Mouse (Mus musculus) left cerebral cortex, postnatal 14 days (tissue): ENCODE results near the gene Cep164. TPM values are rescaled to one million over a fixed set of nuclear protein-coding genes. Genes with fewer than 3 reads are reported as not detected.

Source experiments
- DNase-seq, 2 experiments: peaks; one replicate each; pipeline ENCODE4 v3.0.0; 2021 to 2022; ENCODE audit warnings: low spot score in 2 of 2, mixed read lengths in 1 of 2
- intact Hi-C: fragments of 180-260 bp; cut with DNase I; formaldehyde crosslinking; loops from one replicate; pipeline ENCODE4 v1.15.1; 2025
- total RNA-seq, 2 experiments: library from RNA; stranded (reverse); gene quantifications; 2 replicates each; pipeline ENCODE4 v1.2.3; 2021

The Cep164 gene
- total RNA-seq, 2 experiments from 2014 or later = 15.0 to 15.4 TPM

DNA sequence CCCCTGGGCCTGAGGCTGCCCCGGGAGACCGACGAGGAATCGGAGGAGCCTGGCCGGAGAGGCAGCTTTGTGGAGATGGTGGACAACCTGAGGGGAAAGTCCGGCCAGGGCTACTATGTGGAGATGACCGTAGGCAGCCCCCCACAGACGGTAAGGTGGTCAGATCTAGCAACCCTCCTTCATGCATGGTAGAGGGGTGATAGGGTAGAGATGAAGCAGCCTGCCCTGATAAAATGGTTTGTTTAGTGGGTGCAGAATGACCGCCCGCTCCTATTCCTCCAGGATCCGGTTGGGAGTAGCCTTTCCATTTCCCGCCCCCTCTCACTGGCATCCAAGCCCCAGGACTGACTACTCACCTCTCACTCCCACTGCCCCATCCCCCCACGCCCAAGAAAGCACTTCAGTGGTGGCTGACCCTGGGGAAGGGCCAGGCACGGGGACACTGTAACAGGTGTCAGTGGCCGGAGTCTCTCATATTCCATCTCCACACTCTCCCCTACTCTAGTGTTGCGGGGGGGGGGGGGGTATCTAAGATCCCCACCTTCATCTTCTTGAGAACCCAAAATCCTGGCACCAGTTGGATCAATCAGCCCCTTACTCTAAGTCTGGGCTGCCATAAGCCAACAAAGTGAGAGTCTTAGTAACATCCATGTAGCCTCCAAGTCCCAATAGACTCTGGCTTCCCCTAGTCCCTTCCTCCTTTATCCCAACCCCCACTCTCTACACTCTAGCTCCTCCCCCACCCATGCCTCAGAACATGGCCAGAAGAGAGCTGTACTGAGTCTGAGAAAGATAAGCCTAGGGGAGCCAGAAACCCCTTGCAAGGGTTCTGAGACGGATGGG lies 10.9 kb upstream of the Cep164 start:
- intact Hi-C loops = no loop called here
- DNase-seq = no peak

DNA sequence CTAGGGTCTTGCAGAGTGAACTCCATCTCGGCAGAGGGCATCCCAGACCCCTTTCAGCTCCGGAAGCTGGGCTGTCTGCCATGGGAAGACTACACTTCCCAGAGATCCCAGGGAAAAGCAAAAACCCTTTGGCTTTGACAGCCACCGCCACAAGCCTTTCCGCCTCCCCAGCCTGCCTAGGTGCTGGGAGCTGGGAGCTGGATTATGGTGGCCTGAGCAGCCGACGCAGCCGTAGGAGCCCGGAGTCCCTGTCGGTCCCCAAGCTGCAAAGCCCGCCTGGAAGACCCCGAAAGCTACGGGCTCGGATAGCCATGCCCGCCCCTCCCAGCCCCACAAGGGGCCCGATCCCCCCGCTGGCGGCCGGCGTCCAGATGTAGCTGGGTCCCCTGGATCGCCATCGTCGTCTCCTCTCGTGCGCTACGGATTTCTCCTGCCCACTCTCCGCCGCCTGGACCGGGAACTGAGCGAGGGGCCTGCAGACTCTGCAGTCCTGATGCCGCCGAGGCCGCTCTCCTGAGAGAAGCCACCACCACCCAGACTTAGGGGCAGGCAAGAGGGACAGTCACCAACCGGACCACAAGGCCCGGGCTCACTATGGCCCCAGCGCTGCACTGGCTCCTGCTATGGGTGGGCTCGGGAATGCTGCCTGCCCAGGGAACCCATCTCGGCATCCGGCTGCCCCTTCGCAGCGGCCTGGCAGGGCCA lies 10.1 kb upstream of the Cep164 start, which contains the start of gene Bace1:
Bace1 (plus strand) TSS at position 147 of the 705 bp plus-strand sequence.
- intact Hi-C loops = no loop called here
- peak; percentile 86 to 92 for DNase-seq

DNA sequence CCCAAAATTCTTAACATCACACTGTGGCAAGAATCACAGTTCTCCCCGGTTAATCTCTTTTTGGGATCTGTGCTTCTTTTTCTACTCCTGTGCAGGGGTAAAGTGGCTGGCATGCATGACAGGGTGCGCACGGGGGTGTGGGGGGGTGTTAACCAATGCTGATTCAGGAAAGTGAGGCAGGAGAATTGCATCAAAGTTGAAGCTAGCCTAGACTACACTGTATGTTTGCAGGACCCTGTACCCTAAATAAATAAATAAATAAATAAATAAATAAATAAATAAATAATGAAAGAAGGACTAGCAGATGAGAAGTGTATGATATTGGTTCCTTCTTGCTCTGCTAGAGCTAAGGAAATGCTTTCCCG lies 9.6 kb upstream of the Cep164 start:
- intact Hi-C loops = no loop called here
- no peak for DNase-seq

DNA sequence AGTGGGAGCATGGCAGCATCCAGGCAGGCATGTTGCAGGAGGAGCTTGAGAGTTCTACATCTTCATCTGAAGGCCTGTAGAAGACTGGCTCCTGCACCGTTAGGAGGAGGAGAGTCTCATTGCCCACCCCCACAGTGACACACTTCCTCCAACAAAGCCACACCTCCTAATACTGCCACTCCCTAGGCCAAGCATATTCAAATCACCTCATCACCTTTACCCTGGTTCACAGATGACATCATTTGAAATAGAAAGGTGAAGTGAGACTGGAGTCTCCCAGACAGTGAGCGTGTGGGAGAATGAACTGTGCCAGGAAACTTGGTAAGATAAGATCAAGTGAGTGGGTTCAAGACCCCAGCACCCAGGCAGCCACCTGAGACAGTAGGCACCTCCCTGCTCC lies 5.0 kb upstream of the Cep164 start:
- DNase-seq = no peak
- intact Hi-C loops = no loop called here

DNA sequence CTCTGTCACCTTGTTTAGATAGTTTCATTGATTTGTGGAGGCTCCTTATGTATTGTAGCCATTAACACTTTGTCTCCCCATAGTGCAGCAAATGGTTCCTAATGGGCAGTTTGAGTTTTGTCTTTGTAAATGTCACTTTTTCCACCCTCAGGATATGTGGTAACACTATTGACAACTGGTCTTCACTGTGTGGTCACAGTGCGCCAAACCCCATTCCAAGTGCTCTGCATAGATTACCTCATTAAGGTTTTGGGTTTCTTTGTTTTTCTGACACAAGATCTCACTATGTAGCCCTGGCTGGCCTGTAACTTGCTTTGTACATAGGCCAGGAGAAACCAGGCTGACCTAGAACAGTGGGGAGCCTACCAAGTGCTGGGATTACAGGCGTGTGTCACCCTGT lies 4.4 kb upstream of the Cep164 start:
- DNase-seq = no peak
- intact Hi-C loops = no loop called here

DNA sequence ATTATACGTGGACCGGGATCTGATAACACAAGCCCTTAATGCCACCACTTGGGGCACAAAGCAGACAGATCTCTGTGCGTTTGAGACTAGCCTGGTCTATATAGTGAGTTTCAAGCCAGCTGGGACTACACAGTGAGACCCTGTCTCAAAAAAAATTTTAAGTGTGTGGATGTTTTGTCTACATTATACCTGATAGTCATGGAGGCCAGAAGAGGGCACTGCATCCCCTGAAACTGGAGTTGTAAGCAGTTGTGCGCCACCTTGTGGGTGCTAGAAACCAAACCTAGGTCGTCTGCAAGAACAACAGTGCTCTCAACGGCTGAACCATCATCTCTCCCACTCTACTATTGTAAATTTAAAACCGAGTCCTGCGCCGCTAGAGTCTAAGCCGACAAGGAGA lies 616 bp upstream of the Cep164 start:
- intact Hi-C loops = loop anchor here (10.0 kb wide), 1 partner anchor 414 kb away; no protein-coding TSS in a partner anchor
- peak; percentile 70 to 75 for DNase-seq

DNA sequence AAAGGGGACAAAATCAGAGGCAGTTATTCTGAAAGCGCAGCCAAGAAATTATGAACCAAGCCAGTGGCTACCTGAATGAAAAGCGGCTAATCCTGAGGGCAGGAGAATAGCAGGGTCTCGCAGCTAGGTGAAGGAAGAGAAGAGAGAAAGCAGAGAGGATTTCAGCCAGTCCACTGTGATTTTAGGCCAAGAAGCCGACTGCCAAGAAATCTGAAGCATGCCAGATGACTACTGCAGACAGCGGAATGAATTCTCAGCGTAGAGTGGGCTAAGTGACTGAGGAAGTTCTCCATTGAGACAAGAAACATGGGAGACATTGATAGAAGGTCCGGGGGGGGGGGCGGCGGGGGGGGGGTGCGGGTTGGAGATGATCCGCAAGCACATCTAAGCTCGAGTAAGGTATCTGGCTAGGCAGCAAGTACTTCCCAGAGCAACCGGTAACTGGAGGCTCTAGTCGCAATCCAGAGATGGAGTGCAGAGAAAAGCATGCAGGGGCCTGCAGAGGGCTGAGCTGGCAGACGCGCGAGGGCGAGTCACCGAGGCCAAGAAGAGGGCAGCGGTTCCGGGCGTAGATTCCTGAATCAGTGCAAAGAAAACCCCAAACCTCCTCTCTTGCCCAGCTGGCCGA lies 714 bp downstream of the Cep164 start:
- intact Hi-C loops = loop anchor here (10.0 kb wide), 1 partner anchor 413 kb away; no protein-coding TSS in a partner anchor
- DNase-seq = no peak

DNA sequence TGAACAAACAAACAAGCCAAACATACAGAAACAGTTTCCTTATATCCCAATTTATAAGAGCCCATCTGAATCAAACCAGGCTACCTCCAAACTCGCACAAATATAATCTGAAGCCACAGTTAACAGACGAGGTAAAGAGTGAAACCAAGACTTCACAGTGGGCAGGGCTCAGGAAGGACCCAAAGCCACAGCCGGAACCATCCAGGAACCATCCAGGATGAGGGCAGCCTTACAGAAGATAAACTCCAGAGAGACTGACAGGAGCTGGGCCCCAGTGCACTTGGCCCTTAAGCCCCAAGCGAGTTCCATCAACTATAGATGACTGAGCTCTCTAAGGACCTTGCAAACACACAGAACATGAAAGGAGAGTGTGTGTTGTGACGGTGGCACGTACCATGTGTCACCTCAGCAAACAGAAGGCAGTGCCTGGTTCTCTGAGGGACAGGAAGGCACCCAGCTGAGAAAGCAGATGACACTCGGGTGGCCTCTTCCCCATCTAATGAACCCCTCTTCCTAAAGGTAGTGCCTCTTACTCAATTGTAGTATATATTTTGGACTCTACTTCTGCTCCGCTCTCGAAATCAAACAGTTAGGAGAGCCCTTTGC lies 10.0 kb downstream of the Cep164 start:
- no peak for DNase-seq
- intact Hi-C loops = no loop called here

DNA sequence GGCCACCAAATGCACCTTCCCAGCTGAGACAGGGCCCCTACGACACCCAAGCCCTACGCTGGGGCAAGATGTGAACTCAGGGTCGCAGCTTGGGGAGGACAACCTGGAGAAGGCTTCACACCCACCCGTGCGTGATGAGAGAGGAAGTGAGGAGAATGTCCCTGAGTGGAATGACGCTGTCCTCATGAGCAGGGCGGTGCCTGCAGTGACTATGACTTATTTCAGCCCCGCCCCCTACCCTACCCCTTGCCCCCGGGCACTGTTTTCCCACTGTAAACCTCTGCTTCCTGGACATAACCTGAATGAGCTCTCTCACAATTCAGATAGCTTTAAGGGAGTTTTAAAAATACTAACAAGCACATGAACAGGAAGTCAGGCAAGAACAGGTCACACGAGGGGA lies 13.0 kb downstream of the Cep164 start:
- DNase-seq = no peak
- intact Hi-C loops = no loop called here

DNA sequence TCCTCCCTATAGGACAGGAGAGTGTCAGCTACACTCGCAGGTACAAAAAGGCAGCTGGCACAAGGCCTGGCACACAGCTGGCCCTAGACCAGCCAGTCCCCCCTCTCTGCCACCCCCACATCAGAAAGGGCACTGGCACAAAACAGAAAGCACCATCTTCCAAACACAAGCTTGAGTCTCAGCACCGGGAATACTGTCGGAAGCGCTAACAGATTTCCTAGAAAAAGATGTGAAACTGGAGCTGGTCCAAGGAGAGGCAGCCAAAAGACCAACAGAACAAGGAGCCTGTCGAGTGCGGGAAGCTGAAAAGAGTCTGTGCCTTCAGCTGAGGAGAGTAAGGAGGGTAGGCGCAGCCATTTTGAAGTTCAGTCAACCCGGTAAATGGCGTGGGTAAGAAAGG lies 13.4 kb downstream of the Cep164 start:
- DNase-seq = peak; percentile 68 to 85
- intact Hi-C loops = no loop called here

DNA sequence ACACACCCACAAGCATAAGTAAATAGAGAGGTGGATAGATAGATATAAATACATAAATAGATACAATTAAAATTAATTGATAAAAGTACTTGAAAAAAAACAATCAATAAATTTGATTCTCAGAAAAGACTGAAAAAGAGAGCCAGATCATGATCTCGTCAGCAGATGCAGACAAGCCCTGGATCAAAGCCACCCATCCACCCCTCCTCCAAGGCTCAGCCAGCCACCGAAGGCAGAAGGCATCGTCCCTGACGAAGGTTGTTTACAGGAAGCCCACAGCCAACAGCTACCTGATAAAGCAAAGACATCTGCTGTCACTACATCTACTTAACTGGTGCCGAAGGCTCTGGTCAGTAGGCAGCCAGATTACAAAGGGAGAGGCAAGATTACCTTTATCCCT lies 16.5 kb downstream of the Cep164 start:
- intact Hi-C loops = no loop called here

DNA sequence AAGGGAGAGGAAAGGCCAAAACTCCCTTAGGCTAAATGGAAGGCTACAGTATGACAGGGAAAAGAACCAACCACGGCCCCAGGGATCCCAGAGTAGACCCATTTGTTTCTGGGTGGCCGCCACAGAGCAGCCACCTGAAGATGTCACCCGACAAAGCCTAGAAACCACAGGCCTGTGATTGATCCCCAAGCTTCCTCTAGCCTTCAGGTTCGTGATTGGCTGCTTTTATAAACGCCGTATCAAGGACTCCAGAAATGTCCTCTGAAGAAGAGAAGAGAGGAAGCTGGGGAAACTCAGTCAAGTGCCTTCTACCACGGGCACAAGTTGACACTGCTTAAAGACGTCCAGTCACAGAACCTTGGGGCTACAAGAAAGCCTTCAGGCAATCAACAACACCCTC lies 20.7 kb downstream of the Cep164 start:
- no peak for DNase-seq
- intact Hi-C loops = no loop called here

More for the DNA sequence above, 16.5 kb downstream of the Cep164 start:
- DNase-seq = no peak

DNA sequence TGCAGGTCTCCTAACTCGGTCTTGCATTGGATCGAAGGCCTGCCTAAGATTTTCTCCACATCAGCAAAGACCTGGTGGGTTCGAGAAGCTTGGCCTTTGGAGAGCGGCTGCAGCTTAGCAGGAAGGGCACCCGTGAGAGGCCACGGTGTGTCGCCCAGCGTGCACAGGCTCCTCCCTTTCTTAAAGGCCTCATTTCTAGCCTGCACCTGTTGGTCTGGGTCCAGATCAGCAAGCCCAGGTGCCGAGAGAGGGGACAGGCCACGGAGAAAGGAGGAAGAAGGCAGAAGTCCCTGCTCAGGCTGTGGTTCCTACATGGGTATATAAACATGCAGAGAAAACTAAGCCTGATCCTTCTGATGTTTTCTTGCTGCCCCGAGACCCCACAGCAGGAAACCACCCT lies 21.2 kb downstream of the Cep164 start:
- intact Hi-C loops = no loop called here
- no peak for DNase-seq

DNA sequence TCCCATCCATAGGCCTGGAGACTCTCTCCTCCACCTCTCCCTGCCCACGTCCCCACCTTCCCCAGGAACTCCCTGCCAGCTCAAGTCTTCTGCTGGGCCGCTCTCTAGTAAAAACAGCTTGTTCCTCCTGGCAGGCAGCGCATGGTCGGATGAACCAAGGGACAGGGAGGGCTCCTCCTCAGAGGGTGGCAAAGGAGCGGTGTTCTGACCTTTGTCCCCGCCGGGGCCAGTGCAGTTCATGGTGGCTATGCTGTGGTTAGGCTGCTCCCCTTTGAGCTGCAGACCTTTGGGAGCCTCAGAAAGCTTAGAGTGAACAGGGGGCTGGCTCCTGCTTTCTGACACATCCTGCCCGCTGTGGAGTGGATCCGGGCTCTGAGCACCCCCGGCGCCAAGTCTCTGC lies 21.6 kb downstream of the Cep164 start:
- intact Hi-C loops = no loop called here
- no peak for DNase-seq

DNA sequence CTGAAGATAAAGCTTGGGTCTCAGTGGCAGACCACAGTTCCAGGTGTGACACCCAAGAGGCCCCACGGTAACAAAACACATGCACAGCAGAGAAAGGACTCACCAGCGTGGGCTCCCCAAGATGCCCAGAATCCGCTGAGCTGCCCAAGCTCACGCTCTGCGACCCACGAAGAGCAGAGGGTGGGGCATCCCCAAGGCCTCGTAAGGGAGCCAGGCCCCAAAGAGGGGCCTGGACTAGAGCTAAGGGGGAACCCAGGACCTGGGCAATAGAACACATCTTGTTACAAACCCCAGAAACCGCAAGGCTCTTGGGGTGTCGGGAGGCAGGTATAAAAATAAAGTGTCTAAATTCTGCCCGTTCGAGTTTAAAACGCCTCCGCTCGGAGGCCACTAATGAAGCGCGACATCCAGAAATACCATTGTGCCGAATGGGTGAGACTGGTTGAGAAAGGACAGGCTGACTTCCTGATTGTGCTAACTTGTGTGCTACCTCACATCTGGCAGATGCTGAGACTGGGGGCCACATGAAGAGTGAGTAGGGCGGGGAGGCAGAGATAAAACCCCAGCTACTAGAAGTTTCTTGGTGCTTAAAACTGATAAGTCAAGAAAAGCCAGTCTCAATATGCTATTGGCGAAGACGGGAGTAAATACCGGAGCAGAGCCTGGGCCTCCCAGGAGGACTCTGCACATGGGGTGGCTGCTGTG lies 25.3 kb downstream of the Cep164 start:
- intact Hi-C loops = no loop called here
- DNase-seq = no peak

DNA sequence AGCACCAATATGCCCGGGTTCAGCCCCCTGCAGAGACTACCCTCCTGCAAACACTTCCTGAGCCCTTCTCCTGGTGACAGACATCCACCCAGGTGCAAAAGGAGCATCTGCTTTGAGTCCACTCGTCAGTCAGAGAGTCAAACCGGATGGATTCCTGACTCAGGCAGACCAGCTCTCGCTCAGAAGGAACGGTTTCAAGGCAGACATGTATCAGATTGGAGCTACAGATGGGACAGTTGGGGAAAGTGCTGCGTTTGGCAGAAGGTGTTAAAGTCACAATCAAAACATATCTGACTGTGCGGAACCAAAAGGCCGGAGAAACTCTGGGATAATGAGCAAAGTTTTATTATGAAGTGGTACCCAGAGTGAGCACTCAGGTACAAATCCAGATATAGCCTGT lies 29.1 kb downstream of the Cep164 start:
- intact Hi-C loops = no loop called here
- DNase-seq = peak in 1 of 2 experiments; percentile 18

DNA sequence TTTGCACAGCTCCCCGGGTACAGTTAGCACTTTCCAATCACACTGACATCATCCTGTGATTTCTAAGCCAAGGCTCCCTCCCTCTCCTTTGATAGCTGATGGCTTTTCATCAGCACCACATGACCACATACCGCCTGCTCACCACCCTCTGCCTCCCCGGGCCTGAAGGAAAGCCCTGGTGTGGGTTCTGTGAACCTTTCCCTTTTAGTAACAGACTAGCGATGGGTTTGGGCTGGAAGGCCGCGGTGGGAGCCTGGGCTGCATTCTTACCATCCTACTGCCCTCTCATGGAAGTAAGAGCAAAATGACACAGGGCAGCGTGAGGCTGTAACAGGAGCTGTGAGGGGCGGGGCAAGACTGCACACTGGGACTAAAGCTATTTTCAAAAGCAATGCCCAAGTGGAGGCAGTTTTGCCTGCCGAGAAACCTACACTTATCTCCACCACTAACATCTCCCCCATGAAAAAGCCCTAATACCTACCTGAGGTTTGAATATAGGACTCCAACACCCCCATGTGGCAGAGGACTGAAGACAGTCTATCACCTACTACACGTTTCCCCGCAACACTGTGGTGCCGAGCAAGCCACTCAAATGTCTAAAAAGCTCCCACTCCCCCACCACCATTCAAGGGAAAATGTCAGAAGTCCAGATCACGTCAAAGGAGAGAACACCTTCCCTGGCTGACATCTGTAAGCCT lies 29.9 kb downstream of the Cep164 start:
- intact Hi-C loops = no loop called here
- DNase-seq = peak; percentile 34 to 44

DNA sequence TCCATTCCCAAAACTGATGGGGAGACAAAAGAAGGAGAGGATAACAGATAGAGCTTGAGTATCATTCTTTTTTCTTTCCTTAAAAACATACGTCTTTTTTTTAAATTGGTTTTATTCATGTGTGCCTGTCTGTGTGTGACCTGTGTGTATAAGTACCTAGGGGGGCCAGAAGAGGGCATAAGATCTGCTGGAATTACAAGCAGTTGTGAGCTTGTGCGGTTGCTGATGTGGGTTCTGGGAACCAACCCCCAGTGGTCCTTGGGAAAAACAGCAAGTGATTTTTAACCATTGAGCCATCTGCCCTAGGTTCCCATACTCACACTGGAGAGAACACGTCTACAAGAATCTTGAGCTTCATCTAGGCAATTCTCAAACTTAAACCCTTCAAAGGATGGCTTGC lies 31.2 kb downstream of the Cep164 start:
- intact Hi-C loops = no loop called here
- no peak for DNase-seq

DNA sequence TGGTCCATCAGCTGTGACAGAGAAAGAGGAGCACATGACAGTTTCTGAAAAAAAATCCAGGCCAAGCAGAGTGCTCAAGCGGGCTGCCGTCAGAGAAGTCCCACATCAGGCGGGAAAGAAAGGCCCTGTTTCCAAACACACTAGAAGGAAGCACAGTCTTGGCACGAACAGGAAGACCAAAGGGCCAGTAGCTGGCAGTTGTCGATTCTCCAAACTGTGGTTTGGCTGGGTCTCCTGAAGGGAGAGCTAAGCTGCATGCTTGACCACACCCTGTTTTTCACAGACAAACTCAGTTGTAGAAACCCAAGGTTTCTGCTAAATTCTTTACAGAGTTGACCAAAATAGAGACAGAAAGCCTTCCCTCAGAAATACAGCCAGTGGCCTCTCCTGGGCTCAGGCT lies 32.8 kb downstream of the Cep164 start:
- DNase-seq = no peak
- intact Hi-C loops = no loop called here
